Mouse (Mus musculus): ENCODE results near the gene BC035947. TPM values are rescaled to one million over a fixed set of nuclear protein-coding genes. Genes with fewer than 3 reads are reported as not detected.

Gene BC035947
- polyA plus RNA-seq, 1 experiment from 2014 or later: 0.06 TPM

Other genes with a start within 250 kb of the BC035947 start
- gene Sgpp2, start 201.8 kb downstream of the BC035947 start, polyA plus RNA-seq (2015; fragmentation: Nextera tagmentation; extraction: Ambion mirVana): 0.65 and 1.1 TPM in 2 replicates
- 126 and 129 TPM in 2 replicates for gene Farsb, start 23.3 kb downstream of the BC035947 start, polyA plus RNA-seq (2015; fragmentation: Nextera tagmentation; extraction: Ambion mirVana)
- 0.27 and 0.44 TPM in 2 replicates for gene Mogat1, start 1.2 kb downstream of the BC035947 start, polyA plus RNA-seq (2015; fragmentation: Nextera tagmentation; extraction: Ambion mirVana)
- gene Acsl3, start 145.7 kb upstream of the BC035947 start, polyA plus RNA-seq (2015; fragmentation: Nextera tagmentation; extraction: Ambion mirVana): 46.1 and 46.3 TPM in 2 replicates
- gene Utp14b, start 145.9 kb upstream of the BC035947 start, polyA plus RNA-seq (2015; fragmentation: Nextera tagmentation; extraction: Ambion mirVana): 3.4 and 3.7 TPM in 2 replicates

Measured in lung, embryonic 15.5 days (tissue).